Mouse (Mus musculus) stomach, embryonic 14.5 days (tissue): ENCODE data around the gene Zdhhc4. TPM values are rescaled to one million over a fixed set of nuclear protein-coding genes. Genes with fewer than 3 reads are reported as not detected.

ENCODE experiments used
- ATAC-seq: fragments of 200-750 bp; cut with Nextera tagmentation; 2 replicates; pipeline ENCODE4 v1.8.0; 2017; ENCODE audit warnings: low read depth, moderate TSS enrichment; ENCODE audit not compliant: insufficient number of reproducible peaks, insufficient read depth, low FRiP score
- H3K27ac ChIP-seq: fragments of 300-500 bp; sonication (generic); 2 replicates; pipeline ENCODE4 v1.5.1; 2014; ENCODE audit warnings: mild to moderate bottlenecking, low read length, moderate library complexity, mixed read lengths
- H3K27me3 ChIP-seq: fragments of 300-500 bp; sonication (generic); 2 replicates; pipeline ENCODE4 v1.6.1; 2014; ENCODE audit warnings: low read length, control low read depth, mixed read lengths; ENCODE audit not compliant: control insufficient read depth, insufficient read depth
- H3K36me3 ChIP-seq: fragments of 300-500 bp; sonication (generic); 2 replicates; pipeline ENCODE4 v1.6.1; 2014; ENCODE audit warnings: mild to moderate bottlenecking, control low read depth, low read length, moderate library complexity, mixed read lengths; ENCODE audit not compliant: control insufficient read depth, insufficient read depth
- H3K4me1 ChIP-seq: fragments of 300-500 bp; sonication (generic); 2 replicates; pipeline ENCODE4 v1.6.1; 2014; ENCODE audit warnings: low read length, control low read depth, mixed read lengths; ENCODE audit not compliant: control insufficient read depth, insufficient read depth
- H3K4me2 ChIP-seq: fragments of 300-500 bp; sonication (generic); replicated peaks from 2 replicates; pipeline ENCODE4 v1.6.1; 2014; ENCODE audit warnings: low read depth, low read length, control low read depth
- H3K4me3 ChIP-seq: fragments of 300-500 bp; sonication (generic); 2 replicates; pipeline ENCODE4 v1.5.1; 2014; ENCODE audit warnings: low read depth, low read length, control low read depth
- H3K9ac ChIP-seq: fragments of 300-500 bp; sonication (generic); replicated peaks from 2 replicates; pipeline ENCODE4 v1.6.1; 2014; ENCODE audit warnings: low read depth, mild to moderate bottlenecking, control low read depth, low read length, moderate library complexity, mixed read lengths
- H3K9me3 ChIP-seq: fragments of 300-500 bp; sonication (generic); 2 replicates; pipeline ENCODE4 v1.6.1; 2016; ENCODE audit warnings: low read depth, low read length, control low read depth; ENCODE audit not compliant: control insufficient read depth
- WGBS: fragments of 180-500 bp; shearing (Covaris S2); extraction: QIAGEN DNeasy Blood & Tissue Kit; methylation state at CpG from one replicate; pipeline ENCODE4 v1.1.7; 2014; 5-methylcytosine and 5-hydroxymethylcytosine counted together
- polyA plus RNA-seq: library from polyadenylated mRNA; unstranded; fragments of >200 nt; fragmentation: Nextera tagmentation; extraction: Ambion mirVana; gene quantifications from 2 replicates; pipeline ENCODE4 v1.2.1, GENCODE M21; 2014

Gene Zdhhc4
- polyA plus RNA-seq, 1 experiment from 2014 or later: 76.2 TPM

DNA sequence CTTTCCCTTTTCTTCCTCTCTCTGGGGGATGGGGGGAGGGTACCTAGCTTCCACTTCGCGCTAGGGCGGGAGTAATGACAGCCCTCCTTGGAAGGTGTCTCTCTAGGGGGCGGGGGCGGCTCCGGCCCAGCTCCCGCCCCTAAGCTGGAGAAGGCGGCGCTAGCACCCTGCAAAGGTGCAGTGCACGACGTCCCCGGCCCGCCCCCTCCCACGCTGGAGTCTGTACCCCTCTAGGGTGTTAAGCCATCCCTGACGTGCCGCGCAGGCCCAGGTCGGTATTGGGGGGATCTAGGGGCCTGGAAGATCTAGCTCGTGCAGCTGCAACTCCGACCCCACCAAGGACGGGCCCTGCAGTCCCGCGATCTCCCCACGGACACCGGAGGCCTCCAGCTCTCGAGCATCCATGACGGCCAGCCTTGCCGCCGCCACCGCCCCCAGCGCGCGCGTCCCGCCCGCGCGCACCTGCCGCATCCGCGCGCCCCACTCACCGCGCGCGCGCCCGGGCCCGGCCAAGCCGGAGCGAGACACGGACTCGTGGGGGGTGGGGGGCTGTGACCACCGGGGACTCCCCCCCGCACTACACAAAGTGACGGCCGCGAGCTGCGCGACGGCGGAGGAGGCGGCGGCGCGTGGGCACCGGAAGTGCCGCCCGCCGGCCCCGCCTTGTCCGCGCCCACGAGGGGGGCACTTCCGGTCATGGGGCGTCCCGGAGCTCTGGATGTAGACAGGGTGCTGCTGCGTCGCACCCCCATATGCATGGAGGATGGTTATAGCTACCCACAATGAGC is 59.5 kb downstream of the Zdhhc4 start, which contains the start of gene Zfp316:
Gene Zfp316 (minus strand): TSS at position 660 of the 788 bp plus-strand sequence.
- H3K36me3 ChIP-seq: no peaks in the 10 kb centered on the region
- WGBS: under 1% methylated on average over 66 of the region's 79 CpGs
- peak within 1 kb of the TSS; percentile 15; the same call in 1 of the 2 replicates for H3K27ac ChIP-seq
- no peaks in the 10 kb centered on the region for H3K27me3 ChIP-seq
- peak; percentile 83 for ATAC-seq
- H3K4me2 ChIP-seq: peak within 1 kb of the TSS; percentile 92
- H3K9me3 ChIP-seq: no peaks in the 10 kb centered on the region
- 0 out of 2 replicates have a peak, but pooled peaks cover 6% of the 10 kb centered on the region for H3K4me1 ChIP-seq
- H3K4me3 ChIP-seq: peak within 1 kb of the TSS; percentile 73
- peak within 1 kb of the TSS; percentile 73 for H3K9ac ChIP-seq

GRCm38 (mm10) chr5:143268985-143269362 is 60.1 kb downstream of the Zdhhc4 start:
- peaks cover 2% of the 10 kb centered on the region for H3K36me3 ChIP-seq
- peak overlapping the region; percentile 73 for H3K4me3 ChIP-seq
- WGBS: 25% methylated on average over 8 of the region's 8 CpGs
- peak overlapping the region; percentile 92 for H3K4me2 ChIP-seq
- no peaks in the 10 kb centered on the region for H3K27me3 ChIP-seq
- no peaks in the 10 kb centered on the region for H3K9me3 ChIP-seq
- H3K4me1 ChIP-seq: 0 out of 2 replicates have a peak, but pooled peaks cover 6% of the 10 kb centered on the region
- no peak for ATAC-seq
- H3K27ac ChIP-seq: no peak overlapping the region
- H3K9ac ChIP-seq: peak overlapping the region; percentile 73

DNA sequence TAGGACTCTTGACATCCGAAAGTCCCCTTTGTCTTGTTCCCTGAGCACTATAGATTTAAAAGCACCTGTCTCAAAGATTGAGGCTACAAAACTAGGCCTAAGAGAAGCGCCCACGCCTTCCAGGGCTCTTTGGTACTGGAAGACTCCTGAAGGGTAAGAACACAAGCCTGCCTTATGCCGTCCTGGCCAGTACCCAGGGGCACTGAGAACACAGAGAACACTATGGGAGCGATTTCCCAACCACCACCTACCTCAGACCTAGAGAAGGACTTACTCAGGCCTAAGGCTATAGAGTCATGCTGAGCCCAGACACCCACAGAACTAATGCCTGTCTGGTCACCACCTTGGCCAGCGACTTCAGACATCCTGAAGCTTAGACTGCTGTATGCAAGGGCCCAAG is 62.3 kb downstream of the Zdhhc4 start:
- Histone ChIP-seq H3K27me3 (no peaks in the 10 kb centered on the region), H3K4me3 (no peak overlapping the region), H3K36me3 (peaks cover 17% of the 10 kb centered on the region), H3K4me2 (no peak overlapping the region), H3K4me1 (0 out of 2 replicates have a peak, but pooled peaks cover 6% of the 10 kb centered on the region), H3K9ac (no peak overlapping the region), H3K9me3 (no peaks in the 10 kb centered on the region), H3K27ac (no peak overlapping the region)
- ATAC-seq: no peak
- 85% methylated on average over 6 of the region's 6 CpGs for WGBS

Other genes with a start within 250 kb of the Zdhhc4 start
- 50.7 and 52.1 TPM in 2 replicates for gene Rnf216, start 216.3 kb downstream of the Zdhhc4 start, polyA plus RNA-seq
- gene Olfr718-ps1, start 181.7 kb downstream of the Zdhhc4 start, polyA plus RNA-seq: 0.07 TPM in 1 of 2 replicates, not detected in the other
- 13.2 and 18.0 TPM in 2 replicates for gene Rbak, start 148.5 kb downstream of the Zdhhc4 start, polyA plus RNA-seq
- not detected in 2 replicates for gene Spdye4b, start 148.2 kb downstream of the Zdhhc4 start, polyA plus RNA-seq
- gene Spdye4a, start 102.4 kb downstream of the Zdhhc4 start, polyA plus RNA-seq: not detected in 2 replicates
- 15.9 and 19.3 TPM in 2 replicates for gene Zfp12, start 94.1 kb downstream of the Zdhhc4 start, polyA plus RNA-seq
- gene Zfp316, start 59.2 kb downstream of the Zdhhc4 start, polyA plus RNA-seq: 1.5 and 1.7 TPM in 2 replicates
- 0.12 and 0.24 TPM in 2 replicates for gene Zfp853, start 35.6 kb downstream of the Zdhhc4 start, polyA plus RNA-seq
- gene E130309D02Rik, start 13.9 kb downstream of the Zdhhc4 start, polyA plus RNA-seq: 26.0 and 28.8 TPM in 2 replicates
- gene Grid2ip, start 28.1 kb upstream of the Zdhhc4 start, polyA plus RNA-seq: 1.3 and 2.0 TPM in 2 replicates
- 387 and 412 TPM in 2 replicates for gene Kdelr2, start 74.6 kb upstream of the Zdhhc4 start, polyA plus RNA-seq
- gene Daglb, start 135.3 kb upstream of the Zdhhc4 start, polyA plus RNA-seq: 9.0 TPM in 2 replicates
- gene Rac1, start 198.8 kb upstream of the Zdhhc4 start, polyA plus RNA-seq: 468 and 518 TPM in 2 replicates